24 mouse cellular contexts compared by ENCODE assay signal in genomic region chr17:25842509-25842908, GRCm38 (mm10). TPM values are rescaled to one million over a fixed set of nuclear protein-coding genes. Genes with fewer than 3 reads are reported as not detected.
DNase-seq lines count a peak whose midpoint lies in the region; ATAC-seq lines count a peak whose summit lies in the region.
"Had no signal": no experiment of that assay in that cellular context is flagged by ENCODE, and none has a peak within 500 bp of the region (broad histone marks: within the 10 kb centered on the region; RNA-seq: fewer than 3 reads in every experiment).

No protein-coding gene starts in this region.

- no peak overlapping the region for H3K9ac ChIP-seq in hindbrain, embryonic 13.5 days
- H3K9ac ChIP-seq in midbrain, embryonic 13.5 days (replicated peaks) = no peak overlapping the region

- no peak overlapping the region for H3K4me2 ChIP-seq in hindbrain, embryonic 13.5 days
- no peak overlapping the region for H3K4me2 ChIP-seq in midbrain, embryonic 13.5 days (replicated peaks)

- no peak for DNase-seq in hindbrain, embryonic 10.5 days (ENCODE audit: low spot score)
- no peak for DNase-seq in midbrain, embryonic 10.5 days (ENCODE audit: low spot score)
- no peak for DNase-seq in embryonic facial prominence, embryonic 10.5 days (ENCODE audit: low spot score)
- no peak for DNase-seq in retina, postnatal 1 day
- no peak for DNase-seq in lung, adult 18-20 months
- DNase-seq: adrenal gland, adult 8-10 months; gastrocnemius, postnatal 25 days; heart, adult 18-20 months; heart, postnatal 36 days; kidney, postnatal 14 days; lung, embryonic 14.5 days; lung, postnatal 14 days; right cerebral cortex, postnatal 14 days; thymus, postnatal 4 days had no signal

- no peaks in the 10 kb centered on the region for H3K27me3 ChIP-seq in hindbrain, embryonic 10.5 days (ENCODE audit: insufficient read depth, poor library complexity, severe bottlenecking)
- H3K27me3 ChIP-seq in hindbrain, embryonic 13.5 days = no peaks in the 10 kb centered on the region
- H3K27me3 ChIP-seq in midbrain, embryonic 10.5 days (ENCODE audit: low read depth, poor library complexity, severe bottlenecking) = no peaks in the 10 kb centered on the region
- no peaks in the 10 kb centered on the region for H3K27me3 ChIP-seq in midbrain, embryonic 13.5 days
- no peaks in the 10 kb centered on the region for H3K27me3 ChIP-seq in embryonic facial prominence, embryonic 10.5 days (replicated peaks; ENCODE audit: low read depth, poor library complexity, severe bottlenecking)
- H3K27me3 ChIP-seq: forebrain, embryonic 15.5 days; limb, embryonic 15.5 days; neural tube, embryonic 12.5 days had no signal

- WGBS in hindbrain, embryonic 10.5 days = 86% methylated on average over 3 of the region's 3 CpGs
- WGBS in hindbrain, embryonic 13.5 days = 80% methylated on average over 3 of the region's 3 CpGs
- WGBS in midbrain, embryonic 10.5 days = 83% methylated on average over 3 of the region's 3 CpGs
- 73% methylated on average over 3 of the region's 3 CpGs for WGBS in midbrain, embryonic 13.5 days
- WGBS in embryonic facial prominence, embryonic 10.5 days = 87% methylated on average over 3 of the region's 3 CpGs

- ATAC-seq in hindbrain, embryonic 13.5 days (ENCODE audit: low FRiP score) = no peak
- ATAC-seq in midbrain, embryonic 13.5 days = no peak
- ATAC-seq: activated CD4-positive, CD25-positive, alpha-beta regulatory T cell, adult 4 months; CD4-positive, CD25-positive, alpha-beta regulatory T cell, adult 4 months; forebrain, embryonic 15.5 days; intestine, postnatal 0 days; midbrain, embryonic 16.5 days had no signal

- no peak overlapping the region for H3K27ac ChIP-seq in hindbrain, embryonic 10.5 days
- H3K27ac ChIP-seq in hindbrain, embryonic 13.5 days = no peak overlapping the region
- no peak overlapping the region for H3K27ac ChIP-seq in midbrain, embryonic 10.5 days (replicated peaks)
- no peak overlapping the region for H3K27ac ChIP-seq in midbrain, embryonic 13.5 days
- no peak overlapping the region for H3K27ac ChIP-seq in embryonic facial prominence, embryonic 10.5 days (replicated peaks)
- H3K27ac ChIP-seq: forebrain, embryonic 15.5 days; hindbrain, embryonic 14.5 days; limb, embryonic 15.5 days; neural tube, embryonic 12.5 days had no signal

- H3K4me3 ChIP-seq in hindbrain, embryonic 10.5 days = peak overlapping the region; percentile 9; the same call in 1 of the 2 replicates
- no peak overlapping the region for H3K4me3 ChIP-seq in hindbrain, embryonic 13.5 days
- peak overlapping the region; percentile 81; the same call in 1 of the 2 replicates for H3K4me3 ChIP-seq in midbrain, embryonic 10.5 days
- no peak overlapping the region for H3K4me3 ChIP-seq in midbrain, embryonic 13.5 days (replicated peaks)
- 0 out of 2 replicates have a peak overlapping the region, but pooled peaks have one; percentile 26 for H3K4me3 ChIP-seq in embryonic facial prominence, embryonic 10.5 days

- no peaks in the 10 kb centered on the region for H3K9me3 ChIP-seq in hindbrain, embryonic 10.5 days
- H3K9me3 ChIP-seq in hindbrain, embryonic 13.5 days = no peaks in the 10 kb centered on the region
- no peaks in the 10 kb centered on the region for H3K9me3 ChIP-seq in midbrain, embryonic 10.5 days (replicated peaks)
- no peaks in the 10 kb centered on the region for H3K9me3 ChIP-seq in midbrain, embryonic 13.5 days
- no peaks in the 10 kb centered on the region for H3K9me3 ChIP-seq in embryonic facial prominence, embryonic 10.5 days
- H3K9me3 ChIP-seq: forebrain, embryonic 15.5 days; limb, embryonic 15.5 days; neural tube, embryonic 12.5 days had no signal

- peaks cover 50% of the 10 kb centered on the region for H3K4me1 ChIP-seq in hindbrain, embryonic 10.5 days (replicated peaks)
- H3K4me1 ChIP-seq in hindbrain, embryonic 13.5 days (replicated peaks) = peaks cover 35% of the 10 kb centered on the region
- H3K4me1 ChIP-seq in midbrain, embryonic 10.5 days = peaks cover 39% of the 10 kb centered on the region
- H3K4me1 ChIP-seq in midbrain, embryonic 13.5 days (replicated peaks) = peaks cover 30% of the 10 kb centered on the region
- H3K4me1 ChIP-seq in embryonic facial prominence, embryonic 10.5 days = peaks cover 30% of the 10 kb centered on the region

- H3K36me3 ChIP-seq in hindbrain, embryonic 10.5 days = peaks cover 84% of the 10 kb centered on the region
- peaks cover 57% of the 10 kb centered on the region for H3K36me3 ChIP-seq in hindbrain, embryonic 13.5 days
- peaks cover 85% of the 10 kb centered on the region for H3K36me3 ChIP-seq in midbrain, embryonic 10.5 days
- peaks cover 60% of the 10 kb centered on the region for H3K36me3 ChIP-seq in midbrain, embryonic 13.5 days
- peaks cover 84% of the 10 kb centered on the region for H3K36me3 ChIP-seq in embryonic facial prominence, embryonic 10.5 days (replicated peaks)

RNA-seq across cellular contexts. Expression of gene Gm20683, which starts 0.9 kb away (rescaled TPM):
- 1.5 and 3.1 TPM in 2 replicates for polyA plus RNA-seq in hindbrain, embryonic 10.5 days (2016; fragmentation: Nextera tagmentation; extraction: Ambion mirVana)
- polyA plus RNA-seq in hindbrain, embryonic 13.5 days (2015; fragmentation: Nextera tagmentation; extraction: Ambion mirVana) = 8.1 and 8.5 TPM in 2 replicates
- 1.7 and 2.2 TPM in 2 replicates for polyA plus RNA-seq in midbrain, embryonic 10.5 days (2016; fragmentation: Nextera tagmentation; extraction: Ambion mirVana)
- 7.5 and 8.0 TPM in 2 replicates for polyA plus RNA-seq in midbrain, embryonic 13.5 days (2015; fragmentation: Nextera tagmentation; extraction: Ambion mirVana)
- 0.92 and 1.4 TPM in 2 replicates for polyA plus RNA-seq in embryonic facial prominence, embryonic 10.5 days (2016; fragmentation: Nextera tagmentation; extraction: Ambion mirVana)

RNA-seq across cellular contexts. Expression of gene Rhot2, which starts 2.1 kb away (rescaled TPM):
- polyA plus RNA-seq in hindbrain, embryonic 10.5 days (2016; fragmentation: Nextera tagmentation; extraction: Ambion mirVana) = 18.8 and 28.5 TPM in 2 replicates
- 14.5 and 15.9 TPM in 2 replicates for polyA plus RNA-seq in hindbrain, embryonic 13.5 days (2015; fragmentation: Nextera tagmentation; extraction: Ambion mirVana)
- polyA plus RNA-seq in midbrain, embryonic 10.5 days (2016; fragmentation: Nextera tagmentation; extraction: Ambion mirVana) = 23.9 and 25.2 TPM in 2 replicates
- polyA plus RNA-seq in midbrain, embryonic 13.5 days (2015; fragmentation: Nextera tagmentation; extraction: Ambion mirVana) = 15.6 and 16.4 TPM in 2 replicates
- 26.3 and 27.2 TPM in 2 replicates for polyA plus RNA-seq in embryonic facial prominence, embryonic 10.5 days (2016; fragmentation: Nextera tagmentation; extraction: Ambion mirVana)

RNA-seq across cellular contexts. Expression of gene Rhbdl1, which starts 5.4 kb away (rescaled TPM):
- polyA plus RNA-seq in hindbrain, embryonic 10.5 days (2016; fragmentation: Nextera tagmentation; extraction: Ambion mirVana) = 1.7 and 3.1 TPM in 2 replicates
- polyA plus RNA-seq in hindbrain, embryonic 13.5 days (2015; fragmentation: Nextera tagmentation; extraction: Ambion mirVana) = 24.2 and 25.5 TPM in 2 replicates
- 1.7 and 2.7 TPM in 2 replicates for polyA plus RNA-seq in midbrain, embryonic 10.5 days (2016; fragmentation: Nextera tagmentation; extraction: Ambion mirVana)
- 17.3 and 18.1 TPM in 2 replicates for polyA plus RNA-seq in midbrain, embryonic 13.5 days (2015; fragmentation: Nextera tagmentation; extraction: Ambion mirVana)
- 1.2 and 1.4 TPM in 2 replicates for polyA plus RNA-seq in embryonic facial prominence, embryonic 10.5 days (2016; fragmentation: Nextera tagmentation; extraction: Ambion mirVana)
- polyA plus RNA-seq: CD4-positive, CD25-positive, alpha-beta regulatory T cell, adult 4 months had no signal

RNA-seq across cellular contexts. Expression of gene Stub1, which starts 9.3 kb away (rescaled TPM):
- 360 and 390 TPM in 2 replicates for polyA plus RNA-seq in hindbrain, embryonic 10.5 days (2016; fragmentation: Nextera tagmentation; extraction: Ambion mirVana)
- 325 and 337 TPM in 2 replicates for polyA plus RNA-seq in hindbrain, embryonic 13.5 days (2015; fragmentation: Nextera tagmentation; extraction: Ambion mirVana)
- 381 and 403 TPM in 2 replicates for polyA plus RNA-seq in midbrain, embryonic 10.5 days (2016; fragmentation: Nextera tagmentation; extraction: Ambion mirVana)
- polyA plus RNA-seq in midbrain, embryonic 13.5 days (2015; fragmentation: Nextera tagmentation; extraction: Ambion mirVana) = 314 and 316 TPM in 2 replicates
- polyA plus RNA-seq in embryonic facial prominence, embryonic 10.5 days (2016; fragmentation: Nextera tagmentation; extraction: Ambion mirVana) = 396 and 400 TPM in 2 replicates

RNA-seq across cellular contexts. Expression of gene Jmjd8, which starts 13.8 kb away (rescaled TPM):
- 51.5 and 64.3 TPM in 2 replicates for polyA plus RNA-seq in hindbrain, embryonic 10.5 days (2016; fragmentation: Nextera tagmentation; extraction: Ambion mirVana)
- 62.9 and 64.2 TPM in 2 replicates for polyA plus RNA-seq in hindbrain, embryonic 13.5 days (2015; fragmentation: Nextera tagmentation; extraction: Ambion mirVana)
- polyA plus RNA-seq in midbrain, embryonic 10.5 days (2016; fragmentation: Nextera tagmentation; extraction: Ambion mirVana) = 58.7 and 68.4 TPM in 2 replicates
- 72.8 and 74.6 TPM in 2 replicates for polyA plus RNA-seq in midbrain, embryonic 13.5 days (2015; fragmentation: Nextera tagmentation; extraction: Ambion mirVana)
- 50.5 and 55.1 TPM in 2 replicates for polyA plus RNA-seq in embryonic facial prominence, embryonic 10.5 days (2016; fragmentation: Nextera tagmentation; extraction: Ambion mirVana)

Comparison
In these comparisons a context has a peak if more than half of its experiments do, and no peak if none do; other contexts are left out.
1. H3K4me3 ChIP-seq: peak in hindbrain, embryonic 10.5 days (single experiment), midbrain, embryonic 10.5 days (single experiment) and embryonic facial prominence, embryonic 10.5 days (single experiment); none in hindbrain, embryonic 13.5 days (single experiment) and midbrain, embryonic 13.5 days (single experiment).